9 mouse cellular contexts compared by ENCODE assay signal in genomic region chr5:67606916-67607803, GRCm38 (mm10). TPM values are rescaled to one million over a fixed set of nuclear protein-coding genes. Genes with fewer than 3 reads are reported as not detected.
DNase-seq lines count a peak whose midpoint lies in the region; TF ChIP-seq lines count a peak whose summit lies in the region.
"Had no signal": no experiment of that assay in that cellular context is flagged by ENCODE, and none has a peak within 500 bp of the region (broad histone marks: within the 10 kb centered on the region; RNA-seq: fewer than 3 reads in every experiment).

No protein-coding gene starts in this region.

- peak overlapping the region; percentile 67; the same call in 1 of the 2 replicates for H3K27ac ChIP-seq in testis, adult 2 months (ENCODE audit: control insufficient read depth, insufficient read depth, low read depth, low read length)
- peak overlapping the region; percentile 79; the same call in 1 of the 2 replicates for H3K27ac ChIP-seq in heart, embryonic 10.5 days

- no peaks in the 10 kb centered on the region for H3K9me3 ChIP-seq in heart, embryonic 10.5 days

- no peak for TF ChIP-seq POLR2A in testis, adult 2 months (IDR thresholded peaks at IDR 0.05; ENCODE audit: control insufficient read depth, low read depth, low read length)

- DNase-seq in adrenal gland, adult 2 months: peak; percentile 37
- no peak for DNase-seq in adrenal gland, adult 8-10 months
- no peak for DNase-seq in testis, postnatal 14 days (ENCODE audit: low spot score)
- DNase-seq in heart, embryonic 10.5 days (ENCODE audit: low spot score): peak; percentile 82
- peak; percentile 38 for DNase-seq in kidney, adult 9 months
- DNase-seq in mesoderm, embryonic 11.5 days (ENCODE audit: low read depth, low spot score): peak; percentile 67
- DNase-seq in thymus, postnatal 25 days: peak; percentile 7

- H3K4me1 ChIP-seq in testis, adult 2 months (ENCODE audit: control insufficient read depth, insufficient read depth, low read length): peaks cover 13% of the 10 kb centered on the region
- H3K4me1 ChIP-seq in heart, embryonic 10.5 days: peaks cover 19% of the 10 kb centered on the region

- TF ChIP-seq CTCF in testis, adult 2 months (IDR thresholded peaks at IDR 0.05; ENCODE audit: control insufficient read depth, insufficient read depth, insufficient replicate concordance, low read depth, low read length): no peak

- no peaks in the 10 kb centered on the region for H3K36me3 ChIP-seq in testis, adult 2 months (ENCODE audit: control insufficient read depth, insufficient read depth, low read length)
- H3K36me3 ChIP-seq in heart, embryonic 10.5 days: no peaks in the 10 kb centered on the region

- H3K4me3 ChIP-seq in testis, adult 2 months (ENCODE audit: control insufficient read depth, low read depth, low read length): peak overlapping the region; percentile 86
- peak overlapping the region; percentile 71 for H3K4me3 ChIP-seq in heart, embryonic 10.5 days
- H3K4me3 ChIP-seq: erythroblast, embryonic 14.5 days had no signal

- under 1% methylated on average over 66 of the region's 66 CpGs for WGBS in heart, embryonic 10.5 days

- no peaks in the 10 kb centered on the region for H3K27me3 ChIP-seq in testis, adult 2 months (ENCODE audit: control insufficient read depth, insufficient read depth, low read length)
- H3K27me3 ChIP-seq in heart, embryonic 10.5 days (ENCODE audit: insufficient read depth, poor library complexity, severe bottlenecking): peaks cover 79% of the 10 kb centered on the region

RNA-seq across cellular contexts. Expression of gene Shisa3, which starts 0.5 kb away (rescaled TPM):
- under 1 TPM; 0.35 to 0.83 TPM for total RNA-seq in adrenal gland, adult 2 months (2021)
- 1.3 and 1.8 TPM in 2 replicates for polyA plus RNA-seq in adrenal gland, adult 2 months (2012; rRNA removed)
- 1 to 10 TPM in 2 of 4 experiments, under 1 TPM in 2; 0.52 to 2.0 (median 1.2) TPM for total RNA-seq in adrenal gland, adult 8-10 months (2022)
- polyA plus RNA-seq in testis, adult 2 months (2012; rRNA removed): 22.4 and 23.8 TPM in 2 replicates
- 0.90 and 12.9 TPM in 2 replicates for polyA plus RNA-seq in heart, embryonic 10.5 days (2016; fragmentation: Nextera tagmentation; extraction: Ambion mirVana)
- polyA plus RNA-seq: erythroblast, embryonic 14.5 days had no signal

Comparison
In these comparisons a context has a peak if more than half of its experiments do, and no peak if none do; other contexts are left out.
1. DNase-seq: peak in adrenal gland, adult 2 months (single experiment), heart, embryonic 10.5 days (single experiment), kidney, adult 9 months (single experiment), mesoderm, embryonic 11.5 days (single experiment) and thymus, postnatal 25 days (single experiment); none in adrenal gland, adult 8-10 months (single experiment) and testis, postnatal 14 days (single experiment).